Mouse (Mus musculus) layer of hippocampus, adult 2 months (tissue): ENCODE results near the gene Aff3. TPM values are rescaled to one million over a fixed set of nuclear protein-coding genes. Genes with fewer than 3 reads are reported as not detected.

ENCODE experiments used
- DNase-seq, 2 experiments: peaks; one replicate each; pipeline ENCODE4 v3.0.0; 2022; ENCODE audit warnings: low spot score in 2 of 2
- H3K27ac ChIP-seq: fragments of 200-600 bp; 2 replicates; pipeline ENCODE4 v1.8.1; 2022
- H3K4me3 ChIP-seq: fragments of 200-600 bp; 2 replicates; pipeline ENCODE4 v1.8.1; 2022; ENCODE audit warnings: mild to moderate bottlenecking
- CTCF ChIP-seq: fragments of 200-600 bp; conservative IDR thresholded peaks from 2 replicates; pipeline ENCODE4 v1.8.1; 2022; ENCODE audit warnings: antibody characterized with exemption, mild to moderate bottlenecking, moderate library complexity
- total RNA-seq, 2 experiments: library from RNA; stranded (reverse); gene quantifications; 2 replicates each; pipeline ENCODE4 v1.2.3; 2021

Aff3 gene
- total RNA-seq, 2 experiments from 2014 or later, result 108 to 117 TPM

- TF ChIP-seq CTCF, result no peak
- DNase-seq, result peak in 1 of 2 experiments; percentile 8
- Histone ChIP-seq H3K27ac (no peak overlapping the region; the same call in 1 of the 2 replicates), H3K4me3 (no peak overlapping the region)
These were observed 44.4 kb downstream of the Aff3 start for GRCm38 (mm10) chr1:38620401-38620800.

- TF ChIP-seq CTCF, result no peak
These were observed 58.0 kb downstream of the Aff3 start for GRCm38 (mm10) chr1:38606741-38607140.

DNA sequence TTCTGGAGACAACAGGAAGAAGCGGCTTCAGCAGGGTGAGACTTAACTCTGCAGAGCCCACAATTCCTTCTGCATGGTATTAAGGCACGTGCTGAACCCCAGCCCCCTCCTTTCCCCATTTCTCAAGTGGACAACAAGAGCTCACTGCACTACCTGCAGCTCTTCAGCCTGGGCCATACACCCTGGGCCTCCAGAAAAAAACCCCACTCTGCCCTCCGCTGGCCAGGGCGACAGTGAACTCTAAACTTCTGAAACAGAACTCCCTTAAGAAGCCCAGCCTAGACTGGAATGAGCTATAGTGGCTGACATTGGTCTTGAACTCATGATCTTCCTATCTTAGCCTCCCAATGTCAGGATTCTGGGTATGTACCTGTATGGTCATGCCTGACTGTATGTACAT is 59.3 kb downstream of the Aff3 start:
- DNase-seq, result no peak
- Histone ChIP-seq H3K27ac (no peak overlapping the region), H3K4me3 (no peak overlapping the region)
- TF ChIP-seq CTCF, result no peak

More at GRCm38 (mm10) chr1:38606741-38607140, 58.0 kb downstream of the Aff3 start:
- DNase-seq, result no peak
- Histone ChIP-seq H3K27ac (no peak overlapping the region), H3K4me3 (no peak overlapping the region)

DNA sequence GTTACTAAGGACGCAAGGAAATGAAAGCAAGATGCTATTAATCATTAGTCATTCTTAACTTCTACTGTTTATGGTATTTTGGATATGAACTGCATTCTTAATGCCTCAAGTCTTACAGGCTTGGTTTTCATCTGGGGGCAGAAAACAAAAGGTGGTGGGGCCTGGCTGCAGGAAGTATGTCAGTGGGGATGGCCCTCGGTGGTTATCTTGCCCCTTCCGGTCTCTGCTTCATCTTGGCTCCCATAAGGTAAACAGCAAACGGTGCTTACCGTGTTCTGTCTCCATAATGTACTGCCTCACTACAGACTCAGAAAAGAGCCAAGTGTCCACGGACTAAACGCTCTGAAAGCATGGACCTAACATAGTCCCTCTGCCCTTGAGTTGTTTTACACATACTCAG is 60.1 kb downstream of the Aff3 start:
- no peak for TF ChIP-seq CTCF
- no peak for DNase-seq
- no peak overlapping the region for H3K4me3 ChIP-seq
- no peak overlapping the region for H3K27ac ChIP-seq

GRCm38 (mm10) chr1:38601802-38602508 is 62.8 kb downstream of the Aff3 start:
- no peak for DNase-seq
- TF ChIP-seq CTCF, result no peak
- peak overlapping the region; percentile 7; the same call in 1 of the 2 replicates for H3K27ac ChIP-seq
- H3K4me3 ChIP-seq, result no peak overlapping the region

GRCm38 (mm10) chr1:38595311-38595710 is 69.4 kb downstream of the Aff3 start:
- no peak overlapping the region for H3K4me3 ChIP-seq
- TF ChIP-seq CTCF, result no peak
- no peak overlapping the region for H3K27ac ChIP-seq
- DNase-seq, result no peak

- H3K4me3 ChIP-seq, result no peak overlapping the region
- no peak for TF ChIP-seq CTCF
- no peak for DNase-seq
- no peak overlapping the region for H3K27ac ChIP-seq
These were observed 70.0 kb downstream of the Aff3 start for GRCm38 (mm10) chr1:38594766-38595165.

DNA sequence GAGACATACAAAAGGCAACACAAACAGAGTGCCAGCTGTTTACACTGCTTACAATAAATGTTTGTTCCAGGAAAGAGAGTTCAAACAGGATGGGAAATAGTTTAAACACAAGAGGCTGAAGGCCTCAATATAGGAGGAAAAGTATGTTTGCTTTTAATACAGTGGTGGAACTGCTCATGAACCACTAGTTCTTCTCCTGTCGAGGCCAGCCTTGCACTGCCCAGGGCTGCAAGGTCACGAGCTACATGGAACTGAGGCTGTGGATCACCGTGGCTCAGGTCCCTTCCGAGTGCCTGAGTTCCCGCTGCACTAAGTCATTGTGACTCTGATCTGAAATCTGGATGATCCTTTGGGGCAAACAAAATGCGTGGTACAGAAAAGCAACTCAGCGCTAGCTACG is 73.6 kb downstream of the Aff3 start:
- Histone ChIP-seq H3K27ac (no peak overlapping the region), H3K4me3 (no peak overlapping the region)
- DNase-seq, result no peak
- no peak for TF ChIP-seq CTCF

GRCm38 (mm10) chr1:38588741-38589140 is 76.0 kb downstream of the Aff3 start:
- no peak for DNase-seq
- Histone ChIP-seq H3K4me3 (no peak overlapping the region), H3K27ac (no peak overlapping the region)
- TF ChIP-seq CTCF, result no peak

DNA sequence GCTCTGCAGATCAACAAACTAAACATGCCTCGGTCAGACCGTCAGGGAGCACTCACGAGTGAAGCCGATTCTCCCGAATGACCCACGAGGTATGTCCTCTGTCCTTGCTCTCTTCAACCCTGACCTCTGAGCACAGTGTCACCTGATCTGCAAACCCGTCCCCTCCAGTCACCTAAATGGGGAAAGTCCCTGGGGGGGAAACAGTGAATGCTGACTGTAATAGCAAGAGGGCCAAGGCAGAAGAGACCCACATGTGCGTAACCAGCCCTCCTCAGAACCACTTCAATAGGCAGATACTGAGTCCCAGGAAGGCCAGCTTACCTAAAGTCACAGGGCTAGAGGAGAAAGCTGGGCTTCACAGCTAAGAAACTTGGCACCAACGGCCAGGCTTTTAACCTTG is 82.4 kb downstream of the Aff3 start:
- Histone ChIP-seq H3K27ac (no peak overlapping the region), H3K4me3 (no peak overlapping the region)
- TF ChIP-seq CTCF, result no peak
- DNase-seq, result no peak

DNA sequence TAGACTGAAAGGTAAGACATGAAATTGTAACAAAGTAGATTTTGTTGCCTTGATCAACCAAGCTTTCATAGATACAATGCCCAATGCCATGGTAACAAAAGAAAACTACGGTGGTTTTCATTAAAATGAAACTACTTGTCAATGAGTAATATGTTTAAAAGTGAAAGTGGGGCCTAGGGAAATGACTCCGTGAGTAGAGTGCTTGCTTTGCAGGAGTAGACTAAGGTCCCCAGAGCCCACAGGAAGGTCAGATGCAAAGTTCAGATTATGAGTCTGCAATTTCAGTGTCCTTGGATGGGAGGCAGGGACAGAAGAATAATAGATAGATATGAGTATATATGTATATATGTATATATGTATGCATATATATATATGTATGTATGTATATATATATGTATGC is 84.2 kb downstream of the Aff3 start:
- H3K27ac ChIP-seq, result no peak overlapping the region
- DNase-seq, result no peak
- TF ChIP-seq CTCF, result no peak
- no peak overlapping the region for H3K4me3 ChIP-seq

DNA sequence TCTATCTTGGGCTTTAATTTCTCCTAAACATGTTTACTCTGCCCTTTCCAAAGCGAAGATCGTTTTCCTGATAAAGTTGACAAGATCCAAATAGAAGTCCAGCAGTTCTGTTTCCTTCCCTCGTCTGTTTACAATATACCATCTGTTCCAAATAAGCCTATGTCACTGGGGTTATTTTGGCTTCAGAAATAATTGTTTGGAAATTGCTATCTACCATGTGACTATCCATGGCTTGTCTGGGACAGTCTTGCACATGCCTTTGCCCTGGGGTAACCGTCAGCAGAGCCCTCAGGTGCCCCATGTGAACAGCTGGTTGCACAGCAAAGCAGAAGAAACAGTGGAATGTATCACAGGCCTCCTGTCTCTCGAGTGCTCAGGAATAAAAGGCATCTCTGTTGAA is 86.4 kb downstream of the Aff3 start:
- TF ChIP-seq CTCF, result no peak
- H3K27ac ChIP-seq, result no peak overlapping the region
- H3K4me3 ChIP-seq, result no peak overlapping the region
- DNase-seq, result no peak

DNA sequence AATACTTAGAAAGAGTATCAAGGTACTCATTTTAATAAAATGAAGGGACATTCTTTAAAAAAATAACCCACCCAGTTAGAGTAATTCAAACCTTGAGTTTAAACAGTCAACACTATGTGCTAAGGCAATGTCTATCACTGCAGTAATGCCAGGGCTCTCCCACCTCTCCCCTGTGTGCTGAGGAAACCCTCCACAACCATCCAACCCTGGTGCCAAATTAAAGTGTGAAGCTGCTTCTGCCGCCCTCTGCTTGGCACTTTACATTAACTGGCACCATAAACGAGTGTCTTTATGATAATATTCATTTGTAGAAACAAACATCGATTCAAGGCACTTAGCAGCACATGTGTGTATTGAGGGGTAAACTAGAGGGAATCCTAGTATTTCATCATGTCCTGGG is 97.0 kb downstream of the Aff3 start:
- Histone ChIP-seq H3K27ac (no peak overlapping the region), H3K4me3 (no peak overlapping the region)
- no peak for DNase-seq
- no peak for TF ChIP-seq CTCF

GRCm38 (mm10) chr1:38566101-38566678 is 98.6 kb downstream of the Aff3 start:
- no peak for DNase-seq
- H3K4me3 ChIP-seq, result no peak overlapping the region
- no peak overlapping the region for H3K27ac ChIP-seq
- no peak for TF ChIP-seq CTCF
